Mouse (Mus musculus) left cerebral cortex, postnatal 36 days (tissue): ENCODE measurements at regions not wholly inside any gene's neighbourhood (a gene's known extent, or its start where the extent isn't known, plus 50 kb on each side); places are given as distances from the start of the nearest gene placed in this dataset.
A peak's percentile ranks its signal among the peaks of the same experiment; 100 is the strongest.
"Not testable (repeated sequence)": the region's sequence is repeated elsewhere in the genome, so short reads cannot be mapped to it uniquely, and the experiment has no call there.

ENCODE experiments used
- DNase-seq, 2 experiments: peaks; one replicate each; pipeline ENCODE4 v3.0.0; 2021 to 2022; ENCODE audit warnings: low spot score in 2 of 2, mixed read lengths in 1 of 2
- intact Hi-C: fragments of 180-260 bp; cut with DNase I; formaldehyde crosslinking; loops from one replicate; pipeline ENCODE4 v1.15.1; 2025

DNA sequence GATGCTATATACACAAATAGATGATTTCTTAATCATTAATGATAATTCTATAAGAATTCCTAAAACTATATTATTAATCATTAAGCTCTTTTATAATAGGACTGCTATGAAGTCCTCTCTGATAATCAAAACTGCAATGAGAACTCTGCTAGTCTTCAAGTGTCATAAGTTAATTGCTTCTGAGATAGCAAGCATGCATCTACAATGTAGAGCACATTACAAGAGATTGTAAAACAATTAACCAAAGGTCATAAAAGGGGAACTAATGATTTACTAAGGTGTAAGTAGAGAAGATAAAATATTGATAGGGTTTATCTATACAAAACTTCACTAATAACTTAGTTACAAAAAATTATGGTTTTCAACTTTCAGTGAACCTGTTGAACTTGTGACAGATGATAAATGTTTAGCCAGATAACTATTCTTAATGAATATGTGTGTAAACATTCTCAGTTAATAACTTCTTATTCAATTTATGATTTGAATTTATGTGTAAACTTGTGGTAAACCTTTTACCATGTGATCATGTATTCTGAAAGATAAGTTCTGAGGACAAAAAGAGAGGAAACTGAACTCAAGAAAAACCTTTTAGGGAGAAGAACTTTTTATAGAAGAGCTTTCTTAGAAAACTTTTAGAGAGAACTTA lies 284.8 kb downstream of the Plod2 start:
- DNase-seq = no peak
- intact Hi-C loops = no loop called here

DNA sequence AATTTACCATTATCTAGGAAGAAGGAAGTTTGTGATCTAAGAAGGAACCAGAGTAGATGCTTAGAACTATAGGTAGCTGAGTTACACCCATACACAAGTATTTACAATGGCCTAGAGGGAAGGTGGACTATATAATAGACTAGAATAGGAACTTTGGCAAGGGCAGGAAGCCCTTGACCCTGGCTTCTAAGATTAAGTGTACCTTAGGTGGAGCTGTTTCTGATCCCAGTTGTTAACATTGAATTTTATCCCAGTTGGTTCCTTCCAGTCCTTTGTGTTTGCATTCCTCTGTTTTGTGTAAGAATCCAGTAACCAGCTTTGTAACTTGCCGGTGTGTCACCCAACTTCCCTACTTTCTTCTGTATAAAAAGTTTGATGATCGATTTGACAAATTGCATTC lies 294.1 kb downstream of the Plod2 start:
- DNase-seq, intact Hi-C loops: not testable (repeated sequence)

DNA sequence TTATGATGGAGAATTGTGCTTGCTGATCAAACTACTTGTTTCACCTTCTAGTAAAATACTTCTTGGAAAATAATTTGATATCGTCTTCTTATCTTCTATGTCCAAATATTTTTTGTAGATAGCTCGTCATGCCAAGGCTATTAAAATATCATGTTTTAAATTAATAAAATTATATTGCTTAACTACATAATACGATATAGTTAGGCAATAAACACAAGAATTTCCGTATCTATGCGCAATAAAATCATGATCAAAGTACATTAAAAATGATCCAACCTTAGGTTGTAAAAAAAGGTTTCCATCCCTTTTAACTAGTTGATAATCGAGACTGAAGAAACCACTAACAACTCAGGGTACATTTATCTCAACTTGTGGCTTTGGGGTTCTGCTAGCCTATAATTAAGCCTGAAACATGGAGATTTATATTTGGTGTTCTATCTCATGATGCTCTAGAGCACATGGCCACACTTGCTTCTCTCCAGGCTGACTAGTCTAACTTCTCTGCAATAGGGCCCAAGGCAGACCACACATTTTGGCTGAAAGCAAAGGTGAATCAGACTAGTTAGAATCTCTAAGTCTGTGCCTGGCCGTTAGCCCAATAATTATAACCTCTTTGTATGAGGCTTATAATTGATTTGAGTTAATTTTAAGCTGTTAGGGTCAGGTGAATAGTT lies 314.5 kb downstream of the Plod2 start:
- intact Hi-C loops = no loop called here
- no peak for DNase-seq

DNA sequence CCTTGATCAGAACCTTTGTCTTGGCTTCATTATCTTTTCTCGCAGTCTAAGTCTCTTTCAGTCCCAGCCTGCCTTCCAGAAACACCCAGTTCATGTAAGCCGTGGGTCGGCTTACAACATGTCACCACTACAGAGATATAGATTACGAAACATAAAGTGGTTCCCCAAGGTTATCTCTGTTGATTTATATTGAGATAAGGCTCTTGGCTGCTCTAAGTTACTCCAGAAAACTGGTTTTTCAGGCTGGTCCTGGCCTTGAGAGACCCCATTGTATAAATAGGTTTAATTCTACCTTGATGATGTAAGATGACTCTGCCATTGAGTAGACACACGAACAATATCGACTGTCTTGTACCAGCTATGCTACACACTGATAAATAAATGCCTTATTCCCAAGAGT lies 323.8 kb downstream of the Plod2 start:
- intact Hi-C loops = no loop called here
- DNase-seq = no peak

DNA sequence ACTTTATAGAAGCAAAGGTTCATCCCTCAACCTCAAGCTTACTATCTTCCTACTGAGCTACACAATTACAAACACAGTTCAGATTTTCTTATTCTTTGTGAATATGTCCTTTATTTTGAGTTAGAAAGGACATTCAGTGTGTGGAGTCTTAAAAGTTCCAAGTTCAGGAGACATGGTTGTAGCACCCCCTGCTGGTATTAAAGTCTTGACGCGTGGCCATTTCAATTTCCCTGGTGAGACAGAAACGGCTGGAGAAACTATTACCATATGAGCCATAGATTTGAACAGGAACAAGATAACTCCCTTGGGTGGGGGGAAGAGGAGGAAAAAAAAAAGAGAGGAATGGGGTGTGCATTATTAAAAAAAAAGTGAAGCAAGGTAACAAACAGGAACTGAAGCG lies 336.6 kb downstream of the Plod2 start:
- peak; percentile 17 to 38 for DNase-seq
- intact Hi-C loops = loop anchor here (5.0 to 10.0 kb wide), 4 partner anchors 241 to 734 kb away; no protein-coding TSS in a partner anchor

DNA sequence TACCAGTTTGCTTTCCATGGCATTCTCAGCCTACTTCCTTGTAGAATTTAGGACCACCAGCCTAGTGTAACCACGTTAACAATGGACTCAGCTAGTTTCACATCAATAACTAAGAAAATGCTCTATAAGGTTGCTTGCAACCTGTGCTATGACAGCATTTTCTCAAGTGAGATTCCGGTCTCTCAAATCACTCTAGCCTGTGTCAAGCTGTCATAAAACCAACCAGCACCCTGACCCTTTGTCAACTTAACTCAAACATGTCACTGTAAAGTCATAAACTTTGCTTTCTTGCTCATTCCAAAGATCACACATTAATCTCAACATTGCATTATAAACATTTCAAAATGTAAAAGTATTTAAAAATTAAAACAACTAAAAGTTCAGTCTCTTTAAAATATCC lies 337.8 kb downstream of the Plod2 start:
- no peak for DNase-seq
- intact Hi-C loops = loop anchor here (5.0 to 10.0 kb wide), 4 partner anchors 243 to 735 kb away; no protein-coding TSS in a partner anchor

DNA sequence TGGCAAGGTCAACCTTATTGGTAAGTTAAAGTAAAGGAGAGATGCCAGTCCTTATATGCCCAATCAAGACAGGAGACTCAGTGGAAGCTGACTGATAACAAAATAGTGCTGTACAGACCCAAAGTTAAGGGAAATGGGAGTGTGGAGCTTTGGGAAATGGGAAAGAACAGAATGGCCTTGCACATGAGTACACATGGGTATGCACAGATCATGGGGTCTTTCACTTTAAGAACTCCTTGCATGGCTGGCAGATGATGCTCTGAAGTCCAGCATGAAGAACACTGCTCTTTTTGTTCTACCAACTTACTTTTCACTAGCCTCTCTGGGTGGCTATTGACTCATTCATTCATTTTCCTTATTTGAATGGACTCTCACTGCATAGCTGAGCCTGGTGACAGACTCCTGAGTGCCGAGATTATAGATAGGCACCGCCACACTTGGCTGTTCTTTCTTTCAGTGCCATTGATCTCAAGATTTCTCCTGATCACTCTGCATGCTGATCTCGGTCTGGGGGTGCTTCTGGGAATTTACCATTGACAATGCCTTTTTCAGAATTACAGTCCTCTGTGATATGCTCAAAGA lies 340.3 kb downstream of the Plod2 start:
- intact Hi-C loops = no loop called here
- DNase-seq = no peak

DNA sequence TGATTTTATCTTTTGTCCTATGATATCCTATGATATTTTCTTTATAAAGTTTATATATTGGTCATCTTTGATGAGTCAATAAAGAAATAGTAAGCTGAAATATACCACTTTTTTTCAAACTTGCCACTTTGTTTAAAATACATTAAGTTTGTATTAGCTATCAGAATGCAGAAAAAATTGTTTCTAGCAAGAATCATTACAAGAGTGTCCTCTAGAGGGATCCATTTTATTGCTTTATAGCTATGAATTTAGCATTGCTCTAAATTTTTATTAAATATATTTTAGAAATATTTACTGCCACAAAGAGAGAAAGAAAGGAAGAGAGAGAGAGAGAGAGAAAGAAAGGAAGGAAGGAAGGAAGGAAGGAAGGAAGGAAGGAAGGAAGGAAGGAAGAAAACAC lies 348.0 kb downstream of the Plod2 start:
- intact Hi-C loops = loop anchor here (10.0 kb wide), 1 partner anchor 1725 kb away; no protein-coding TSS in a partner anchor
- DNase-seq = no peak

DNA sequence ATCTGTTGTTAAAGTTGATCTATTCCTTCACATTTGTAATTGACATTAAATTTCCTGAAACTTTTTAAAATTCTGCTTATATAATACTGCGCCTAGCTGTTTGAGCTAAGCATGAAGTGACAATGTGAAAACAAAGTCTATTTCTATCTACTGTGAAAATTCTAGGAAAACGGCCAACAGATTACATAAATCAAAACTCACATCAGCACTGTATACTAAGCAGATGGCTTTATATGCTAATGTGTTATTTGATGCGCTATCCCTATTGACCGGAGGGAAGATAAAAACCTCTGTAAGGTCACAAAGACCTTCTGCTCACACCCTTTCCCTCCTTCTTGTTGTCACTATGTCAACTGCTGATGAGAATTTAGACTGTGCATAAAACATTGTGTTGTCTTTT lies 357.7 kb downstream of the Plod2 start:
- intact Hi-C loops = loop anchor here (10.0 kb wide), 2 partner anchors 1635 to 1715 kb away; partner anchors contain the start of gene 1190002N15Rik
- DNase-seq = no peak

DNA sequence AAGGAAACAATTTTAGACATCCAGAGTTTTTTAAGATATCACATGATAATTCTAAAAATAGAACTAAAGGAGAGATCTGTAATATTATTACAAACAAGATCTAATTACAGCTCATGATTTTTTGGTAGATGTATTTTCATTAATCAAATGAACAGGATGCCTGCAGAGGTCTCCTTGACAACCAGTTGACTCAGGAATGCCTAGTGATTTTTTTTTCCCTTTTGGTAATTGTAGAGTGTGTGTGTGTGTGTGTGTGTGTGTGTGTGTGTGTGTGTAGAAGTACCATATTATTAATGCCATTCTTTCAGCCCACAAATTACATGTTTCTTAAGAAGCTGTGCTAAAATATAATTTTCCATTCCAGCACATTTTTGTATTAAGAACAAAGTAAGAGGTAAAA lies 365.1 kb downstream of the Plod2 start:
- intact Hi-C loops = loop anchor here (10.0 kb wide), 1 partner anchor 1628 kb away; the partner anchor contains the start of gene 1190002N15Rik
- DNase-seq = no peak

DNA sequence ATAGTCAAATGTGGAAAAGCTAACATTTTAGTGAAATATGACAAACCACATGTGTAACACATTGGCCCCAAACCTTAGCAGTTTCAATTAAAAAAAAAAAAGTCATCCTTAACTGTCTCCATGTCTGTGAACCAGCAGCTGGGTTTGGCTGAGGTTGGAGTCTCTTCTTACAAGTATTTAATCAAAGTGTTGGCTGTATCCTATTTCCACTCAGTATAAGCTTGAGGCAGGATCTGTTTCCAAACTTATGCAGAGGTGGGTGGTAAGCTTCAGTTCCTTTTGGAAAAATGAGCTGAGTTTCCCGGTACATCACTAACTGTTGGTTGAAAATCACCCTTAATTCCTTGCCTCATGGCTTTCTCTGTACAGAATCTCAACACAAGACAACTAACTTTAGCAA lies 377.4 kb downstream of the Plod2 start:
- intact Hi-C loops = no loop called here
- peak in 1 of 2 experiments; percentile 13 for DNase-seq

DNA sequence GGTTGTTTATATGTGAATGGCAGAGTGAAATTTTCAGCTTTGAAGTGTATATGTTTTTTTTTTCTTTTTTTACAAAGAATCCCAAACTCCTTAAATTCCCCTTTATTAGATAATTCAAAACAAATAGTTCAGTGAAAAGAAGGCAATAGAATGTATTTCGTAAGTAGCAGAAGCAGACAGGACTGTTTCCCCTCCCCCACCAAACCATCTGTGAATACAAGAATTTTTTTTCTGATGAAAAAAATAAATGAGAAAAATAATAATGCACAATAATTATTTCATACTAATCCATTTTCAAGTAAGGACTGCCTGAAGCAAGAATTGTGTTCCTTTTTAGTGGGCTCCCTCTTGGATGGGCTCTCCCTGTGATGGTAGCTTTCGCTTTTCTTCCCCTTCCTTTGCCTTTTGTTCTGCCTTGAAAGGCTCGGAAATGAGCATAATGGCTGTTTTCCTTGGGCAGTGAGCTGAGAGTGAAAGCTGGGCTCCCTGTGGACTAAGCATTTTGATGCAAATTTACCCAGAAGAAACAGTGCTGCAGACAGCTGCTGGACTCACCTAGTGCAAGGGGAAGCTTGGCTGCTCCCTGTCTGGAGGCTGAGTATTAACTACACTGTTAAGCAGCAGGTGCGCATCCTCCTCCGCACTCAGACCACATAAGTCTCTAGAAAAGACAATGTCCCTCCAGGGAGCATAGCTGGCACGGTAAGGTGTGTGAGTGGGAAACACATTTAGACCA lies 388.4 kb downstream of the Plod2 start:
- intact Hi-C loops = no loop called here
- no peak for DNase-seq

DNA sequence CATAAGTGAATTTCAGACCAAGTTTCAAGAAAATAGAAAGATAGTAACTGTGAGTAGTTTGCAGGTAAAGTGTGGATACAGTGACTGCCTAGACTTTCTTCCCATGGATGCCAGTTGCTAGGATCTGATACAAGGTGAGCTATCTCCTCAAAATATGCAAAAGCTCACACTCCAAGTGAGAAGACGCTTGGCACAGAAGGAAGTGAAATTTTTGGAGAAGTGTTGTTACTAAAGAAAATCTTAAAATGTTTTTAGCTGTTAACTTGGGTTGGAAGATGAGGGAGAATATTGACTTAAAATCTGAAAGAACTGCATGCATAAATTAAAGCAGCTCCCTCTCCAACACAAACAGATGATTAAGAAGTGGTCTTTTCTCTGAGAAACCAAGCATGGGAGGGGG lies 395.8 kb downstream of the Plod2 start:
- DNase-seq = no peak
- intact Hi-C loops = no loop called here

DNA sequence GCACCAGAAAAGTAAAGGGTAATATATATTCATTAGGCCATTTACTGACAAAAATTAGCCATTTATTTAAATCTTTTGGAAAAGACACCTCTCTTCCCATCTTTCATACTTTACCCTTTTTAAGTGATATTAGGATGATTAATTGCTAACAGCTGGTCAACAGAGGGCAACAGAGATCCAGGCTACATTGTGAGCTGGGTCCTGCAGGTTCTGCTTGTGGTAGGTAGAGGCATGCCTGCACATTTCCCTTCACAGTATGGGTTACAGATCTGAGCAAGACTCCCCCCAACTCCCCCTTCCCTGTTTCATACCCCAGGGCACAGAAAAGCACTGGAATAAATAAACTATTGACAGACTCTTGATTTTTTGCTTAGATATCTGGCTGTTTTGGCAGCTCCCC lies 408.1 kb downstream of the Plod2 start:
- no peak for DNase-seq
- intact Hi-C loops = no loop called here

DNA sequence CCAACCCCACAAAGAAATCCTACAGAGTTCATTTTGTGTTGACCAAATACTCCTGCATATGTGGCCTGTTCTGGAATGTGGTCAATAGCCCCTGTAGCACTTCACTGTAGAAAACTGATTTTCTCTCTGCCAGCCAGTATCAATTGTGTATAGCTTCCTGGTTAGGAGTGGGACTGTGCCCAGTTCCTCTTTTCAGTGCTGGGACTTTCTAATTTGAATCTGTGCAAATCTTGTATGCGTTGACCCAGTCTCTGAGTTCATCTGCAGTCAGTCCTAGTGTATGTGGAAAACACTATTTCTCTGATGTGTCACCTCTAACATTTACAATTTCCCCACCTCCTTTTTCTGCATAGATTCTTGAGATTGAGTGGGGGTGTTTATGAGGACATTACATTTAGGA lies 421.3 kb downstream of the Plod2 start:
- intact Hi-C loops = no loop called here
- no peak for DNase-seq

DNA sequence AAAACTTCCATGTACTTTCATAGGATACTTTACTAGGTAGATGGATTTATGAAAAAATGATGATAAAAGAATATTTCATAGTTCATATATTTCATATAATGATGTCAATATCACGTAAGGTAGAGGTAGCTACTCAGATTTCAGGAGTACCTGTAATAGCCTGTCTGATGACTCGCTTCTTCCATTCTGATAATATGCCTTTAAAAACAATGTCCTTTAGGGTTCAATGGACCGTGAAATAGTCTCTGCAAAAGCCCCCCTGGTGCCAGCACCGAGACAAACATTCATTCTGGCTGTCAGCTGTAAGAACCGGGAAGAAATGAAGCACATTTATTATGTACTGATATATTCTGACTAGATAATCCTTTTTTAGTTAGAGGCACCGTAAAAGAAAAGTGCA lies 449.7 kb downstream of the Plod2 start:
- intact Hi-C loops = no loop called here
- DNase-seq = no peak

DNA sequence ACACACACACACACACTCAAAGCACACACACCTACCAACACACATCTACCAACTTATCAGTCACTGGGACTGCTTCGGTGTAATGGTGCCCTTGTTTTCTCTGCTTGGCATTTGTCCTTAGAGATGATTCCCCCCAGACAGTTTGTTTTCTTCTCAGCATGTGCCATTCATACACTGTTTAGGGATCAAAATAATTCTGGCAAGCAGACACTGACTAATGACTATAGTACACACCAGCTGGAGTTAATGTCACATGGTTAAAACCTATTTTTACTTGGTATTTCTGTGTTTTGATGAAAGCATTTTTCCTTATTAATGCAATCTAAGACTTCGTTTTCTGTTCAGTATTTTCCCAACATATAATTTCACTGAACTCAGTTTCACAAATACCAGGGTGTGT lies 454.1 kb downstream of the Plod2 start:
- no peak for DNase-seq

DNA sequence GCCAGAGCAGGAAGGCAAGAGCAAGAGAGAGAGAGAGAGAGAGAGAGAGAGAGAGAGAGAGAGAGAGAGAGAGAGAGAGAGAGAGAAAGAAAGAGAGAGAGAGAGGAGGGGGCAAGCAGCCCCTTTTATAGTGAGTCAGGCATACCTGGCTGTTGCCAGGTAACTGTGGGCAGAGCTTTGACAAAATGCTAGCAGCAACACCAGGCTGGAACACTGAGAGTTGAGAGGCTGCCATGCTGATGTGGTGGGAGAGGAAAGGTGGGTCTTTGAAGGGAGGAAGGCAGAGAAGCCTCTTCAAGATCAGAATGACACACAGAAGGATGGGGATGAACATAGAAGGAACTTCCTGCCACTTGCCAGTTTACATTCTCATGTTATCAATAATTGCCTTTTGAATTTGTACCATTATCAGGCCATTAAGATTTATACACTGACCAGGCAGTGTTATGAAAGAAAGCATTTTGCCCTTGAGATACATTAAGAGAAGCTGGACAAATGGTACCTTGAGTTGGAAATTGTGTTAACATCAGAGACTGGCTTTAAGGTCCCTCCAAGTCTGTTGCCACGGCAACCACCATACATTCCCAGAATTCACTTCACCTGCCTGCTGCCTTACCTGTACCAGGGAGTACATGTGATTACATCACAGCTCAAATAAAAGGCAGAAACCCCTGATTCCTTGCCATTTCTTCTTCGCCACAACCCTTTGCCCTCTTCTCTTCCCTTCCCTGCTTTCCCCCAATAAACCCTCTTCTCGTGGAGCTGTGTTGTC lies 463.3 kb downstream of the Plod2 start:
- intact Hi-C loops = no loop called here
- no peak for DNase-seq

More for the DNA sequence above, 454.1 kb downstream of the Plod2 start:
- intact Hi-C loops = no loop called here

DNA sequence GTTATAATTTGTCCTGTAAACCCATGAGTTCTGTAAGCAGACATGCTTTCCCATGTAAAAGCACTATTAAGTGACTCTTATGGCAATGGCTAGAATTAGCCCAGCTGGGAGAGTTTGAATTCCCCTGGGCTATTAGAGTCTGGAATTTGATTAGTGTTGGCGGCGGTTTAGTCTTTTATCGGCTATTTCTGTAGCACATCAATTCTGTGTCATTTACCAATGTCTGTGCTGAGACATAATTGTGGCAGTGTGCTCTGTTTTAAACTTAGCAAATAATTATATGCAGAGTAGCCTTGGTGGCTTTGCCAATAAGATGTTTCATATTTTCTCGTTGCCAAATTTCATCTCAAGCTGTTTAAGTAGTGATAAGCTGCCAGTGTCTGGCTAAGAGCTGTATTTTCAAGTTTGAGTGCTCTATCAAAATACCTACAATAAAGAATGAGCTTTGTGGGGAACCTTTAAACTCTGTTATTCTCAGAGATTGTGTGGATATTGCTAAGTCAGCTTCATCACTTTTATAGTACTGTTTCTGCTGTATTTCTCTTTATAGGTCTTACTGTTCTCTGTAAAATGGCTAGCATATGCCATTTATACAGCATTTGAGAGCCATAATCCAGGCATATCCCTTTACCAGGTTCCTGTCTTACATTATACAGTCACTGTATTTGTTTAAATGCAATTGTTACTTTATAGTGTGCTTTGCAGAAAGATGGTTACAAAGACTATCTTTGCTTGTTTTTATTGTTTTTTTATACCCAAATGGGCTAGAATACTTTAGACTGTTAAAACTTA lies 466.7 kb downstream of the Plod2 start:
- no peak for DNase-seq
- intact Hi-C loops = no loop called here
